Mouse (Mus musculus): ENCODE measurements at regions not wholly inside any gene's neighbourhood (a gene's known extent, or its start where the extent isn't known, plus 50 kb on each side); places are given as distances from the start of the nearest gene placed in this dataset.

GRCm38 (mm10) chr4:105432461-105432860 is 275.3 kb downstream of the Plpp3 start:
- no peaks in the 10 kb centered on the region for H3K27me3 ChIP-seq (ENCODE audit: insufficient read depth, low read length)
- no peak overlapping the region for H3K4me3 ChIP-seq (ENCODE audit: low read length)
- H3K9ac ChIP-seq (replicated peaks; ENCODE audit: low read length), result no peak overlapping the region
- WGBS, result 93% methylated on average over 4 of the region's 4 CpGs
- H3K36me3 ChIP-seq (ENCODE audit: insufficient read depth, low read length), result no peaks in the 10 kb centered on the region
- H3K4me1 ChIP-seq (ENCODE audit: insufficient read depth, low read length), result no peaks in the 10 kb centered on the region
- ATAC-seq (ENCODE audit: low FRiP score, low TSS enrichment), result no peak
- no peak overlapping the region for H3K4me2 ChIP-seq (replicated peaks; ENCODE audit: low read depth, low read length)
- H3K9me3 ChIP-seq (ENCODE audit: low read length), result 0 out of 2 replicates have a peak, but pooled peaks cover 6% of the 10 kb centered on the region
- no peak overlapping the region for H3K27ac ChIP-seq (ENCODE audit: low read length)

GRCm38 (mm10) chr4:105437141-105437540 is 280.0 kb downstream of the Plpp3 start:
- no peak overlapping the region for H3K27ac ChIP-seq (ENCODE audit: low read length)
- 0 out of 2 replicates have a peak, but pooled peaks cover 2% of the 10 kb centered on the region for H3K9me3 ChIP-seq (ENCODE audit: low read length)
- no peak for ATAC-seq (ENCODE audit: low FRiP score, low TSS enrichment)

GRCm38 (mm10) chr4:105449046-105449860 is 292.1 kb downstream of the Plpp3 start:
- peaks cover 2% of the 10 kb centered on the region for H3K9me3 ChIP-seq (ENCODE audit: low read length)
- no peak overlapping the region for H3K27ac ChIP-seq (ENCODE audit: low read length)
- H3K27me3 ChIP-seq (ENCODE audit: insufficient read depth, low read length), result no peaks in the 10 kb centered on the region
- 55% methylated on average over 11 of the region's 11 CpGs for WGBS
- no peaks in the 10 kb centered on the region; the same call in 1 of the 2 replicates for H3K4me1 ChIP-seq (ENCODE audit: insufficient read depth, low read length)
- no peak overlapping the region for H3K4me2 ChIP-seq (replicated peaks; ENCODE audit: low read depth, low read length)
- H3K4me3 ChIP-seq (ENCODE audit: low read length), result no peak overlapping the region
- H3K36me3 ChIP-seq (ENCODE audit: insufficient read depth, low read length), result no peaks in the 10 kb centered on the region
- no peak overlapping the region for H3K9ac ChIP-seq (replicated peaks; ENCODE audit: low read length)
- ATAC-seq (ENCODE audit: low FRiP score, low TSS enrichment), result no peak

More at GRCm38 (mm10) chr4:105437141-105437540, 280.0 kb downstream of the Plpp3 start:
- 73% methylated on average over 5 of the region's 5 CpGs for WGBS
- H3K4me1 ChIP-seq (ENCODE audit: insufficient read depth, low read length), result no peaks in the 10 kb centered on the region
- H3K27me3 ChIP-seq (ENCODE audit: insufficient read depth, low read length), result no peaks in the 10 kb centered on the region
- no peaks in the 10 kb centered on the region for H3K36me3 ChIP-seq (ENCODE audit: insufficient read depth, low read length)
- H3K4me2 ChIP-seq (replicated peaks; ENCODE audit: low read depth, low read length), result no peak overlapping the region
- no peak overlapping the region for H3K4me3 ChIP-seq (ENCODE audit: low read length)
- H3K9ac ChIP-seq (replicated peaks; ENCODE audit: low read length), result no peak overlapping the region

GRCm38 (mm10) chr4:105450881-105451280 is 293.7 kb downstream of the Plpp3 start:
- Histone ChIP-seq H3K9ac (replicated peaks; ENCODE audit: low read length) (no peak overlapping the region), H3K4me2 (replicated peaks; ENCODE audit: low read depth, low read length) (no peak overlapping the region), H3K9me3 (ENCODE audit: low read length) (no peaks in the 10 kb centered on the region), H3K4me3 (ENCODE audit: low read length) (no peak overlapping the region), H3K36me3 (ENCODE audit: insufficient read depth, low read length) (no peaks in the 10 kb centered on the region), H3K27me3 (ENCODE audit: insufficient read depth, low read length) (no peaks in the 10 kb centered on the region), H3K27ac (ENCODE audit: low read length) (no peak overlapping the region), H3K4me1 (ENCODE audit: insufficient read depth, low read length) (no peaks in the 10 kb centered on the region; the same call in 1 of the 2 replicates)
- no peak for ATAC-seq (ENCODE audit: low FRiP score, low TSS enrichment)
- WGBS, result 93% methylated on average over 4 of the region's 4 CpGs

- no peak for ATAC-seq (ENCODE audit: low FRiP score, low TSS enrichment)
- Histone ChIP-seq H3K27ac (ENCODE audit: low read length) (no peak overlapping the region), H3K4me3 (ENCODE audit: low read length) (no peak overlapping the region), H3K4me1 (ENCODE audit: insufficient read depth, low read length) (no peaks in the 10 kb centered on the region; the same call in 1 of the 2 replicates), H3K9ac (replicated peaks; ENCODE audit: low read length) (no peak overlapping the region), H3K9me3 (ENCODE audit: low read length) (no peaks in the 10 kb centered on the region), H3K4me2 (replicated peaks; ENCODE audit: low read depth, low read length) (no peak overlapping the region), H3K27me3 (ENCODE audit: insufficient read depth, low read length) (no peaks in the 10 kb centered on the region), H3K36me3 (ENCODE audit: insufficient read depth, low read length) (no peaks in the 10 kb centered on the region)
- WGBS, result 89% methylated on average over 2 of the region's 2 CpGs
These were observed 294.7 kb downstream of the Plpp3 start for GRCm38 (mm10) chr4:105451871-105452270.

GRCm38 (mm10) chr4:105456955-105457621 is 299.9 kb downstream of the Plpp3 start:
- ATAC-seq (ENCODE audit: low FRiP score, low TSS enrichment), result no peak
- Histone ChIP-seq H3K4me1 (ENCODE audit: insufficient read depth, low read length) (peaks cover 12% of the 10 kb centered on the region; the same call in 1 of the 2 replicates), H3K9ac (replicated peaks; ENCODE audit: low read length) (no peak overlapping the region), H3K36me3 (ENCODE audit: insufficient read depth, low read length) (no peaks in the 10 kb centered on the region), H3K4me2 (replicated peaks; ENCODE audit: low read depth, low read length) (no peak overlapping the region), H3K27me3 (ENCODE audit: insufficient read depth, low read length) (no peaks in the 10 kb centered on the region), H3K27ac (ENCODE audit: low read length) (no peak overlapping the region), H3K9me3 (ENCODE audit: low read length) (no peaks in the 10 kb centered on the region), H3K4me3 (ENCODE audit: low read length) (no peak overlapping the region)
- 48% methylated on average over 11 of the region's 11 CpGs for WGBS

GRCm38 (mm10) chr4:105459991-105460688 is 303.0 kb downstream of the Plpp3 start:
- Histone ChIP-seq H3K27me3 (ENCODE audit: insufficient read depth, low read length) (no peaks in the 10 kb centered on the region), H3K9ac (replicated peaks; ENCODE audit: low read length) (no peak overlapping the region), H3K9me3 (ENCODE audit: low read length) (no peaks in the 10 kb centered on the region), H3K4me2 (replicated peaks; ENCODE audit: low read depth, low read length) (no peak overlapping the region), H3K27ac (ENCODE audit: low read length) (no peak overlapping the region), H3K36me3 (ENCODE audit: insufficient read depth, low read length) (no peaks in the 10 kb centered on the region), H3K4me1 (ENCODE audit: insufficient read depth, low read length) (peaks cover 12% of the 10 kb centered on the region; the same call in 1 of the 2 replicates), H3K4me3 (ENCODE audit: low read length) (no peak overlapping the region)
- 77% methylated on average over 3 of the region's 3 CpGs for WGBS
- ATAC-seq (ENCODE audit: low FRiP score, low TSS enrichment), result peak; percentile 35; the same call in 1 of the 2 replicates

- H3K4me3 ChIP-seq (ENCODE audit: low read length), result no peak overlapping the region
- ATAC-seq (ENCODE audit: low FRiP score, low TSS enrichment), result 0 out of 2 replicates have a peak, but pooled peaks have one; percentile 6
- peaks cover 12% of the 10 kb centered on the region; the same call in 1 of the 2 replicates for H3K4me1 ChIP-seq (ENCODE audit: insufficient read depth, low read length)
- no peak overlapping the region for H3K27ac ChIP-seq (ENCODE audit: low read length)
- H3K27me3 ChIP-seq (ENCODE audit: insufficient read depth, low read length), result no peaks in the 10 kb centered on the region
- H3K4me2 ChIP-seq (replicated peaks; ENCODE audit: low read depth, low read length), result no peak overlapping the region
- no peaks in the 10 kb centered on the region for H3K36me3 ChIP-seq (ENCODE audit: insufficient read depth, low read length)
- no peak overlapping the region for H3K9ac ChIP-seq (replicated peaks; ENCODE audit: low read length)
- no peaks in the 10 kb centered on the region for H3K9me3 ChIP-seq (ENCODE audit: low read length)
- WGBS, result 15% methylated on average over 2 of the region's 2 CpGs
These were observed 303.5 kb downstream of the Plpp3 start for GRCm38 (mm10) chr4:105460689-105461005.

GRCm38 (mm10) chr4:105467811-105468210 is 310.7 kb downstream of the Plpp3 start:
- no peaks in the 10 kb centered on the region for H3K4me1 ChIP-seq (ENCODE audit: insufficient read depth, low read length)
- no peaks in the 10 kb centered on the region for H3K36me3 ChIP-seq (ENCODE audit: insufficient read depth, low read length)
- no peak overlapping the region for H3K4me3 ChIP-seq (ENCODE audit: low read length)
- 96% methylated on average over 7 of the region's 7 CpGs for WGBS
- no peak for ATAC-seq (ENCODE audit: low FRiP score, low TSS enrichment)
- H3K9ac ChIP-seq (replicated peaks; ENCODE audit: low read length), result no peak overlapping the region
- no peaks in the 10 kb centered on the region for H3K9me3 ChIP-seq (ENCODE audit: low read length)
- H3K27ac ChIP-seq (ENCODE audit: low read length), result no peak overlapping the region
- no peak overlapping the region for H3K4me2 ChIP-seq (replicated peaks; ENCODE audit: low read depth, low read length)
- H3K27me3 ChIP-seq (ENCODE audit: insufficient read depth, low read length), result no peaks in the 10 kb centered on the region

Data from kidney, embryonic 16.5 days (tissue).